Mouse (Mus musculus) thymus, postnatal 0 days (tissue): ENCODE data around the gene Pax5. TPM values are rescaled to one million over a fixed set of nuclear protein-coding genes. Genes with fewer than 3 reads are reported as not detected.

ENCODE experiments used
- DNase-seq: peaks from one replicate; pipeline ENCODE4 v3.0.0-alpha.2; 2015; ENCODE audit warnings: low spot score
- microRNA-seq: library from miRNA; unstranded; fragments of <30 nt; microRNA quantifications from one replicate; pipeline ENCODE4, GENCODE M21; 2016; ENCODE audit warnings: borderline number of aligned reads
- polyA plus RNA-seq: library from polyadenylated mRNA; unstranded; fragments of >200 nt; fragmentation: Nextera tagmentation; extraction: Ambion mirVana; gene quantifications from 2 replicates; pipeline ENCODE4 v1.2.1, GENCODE M21; 2015

Pax5 gene
- polyA plus RNA-seq, 1 experiment from 2014 or later = 0.03 TPM

DNA sequence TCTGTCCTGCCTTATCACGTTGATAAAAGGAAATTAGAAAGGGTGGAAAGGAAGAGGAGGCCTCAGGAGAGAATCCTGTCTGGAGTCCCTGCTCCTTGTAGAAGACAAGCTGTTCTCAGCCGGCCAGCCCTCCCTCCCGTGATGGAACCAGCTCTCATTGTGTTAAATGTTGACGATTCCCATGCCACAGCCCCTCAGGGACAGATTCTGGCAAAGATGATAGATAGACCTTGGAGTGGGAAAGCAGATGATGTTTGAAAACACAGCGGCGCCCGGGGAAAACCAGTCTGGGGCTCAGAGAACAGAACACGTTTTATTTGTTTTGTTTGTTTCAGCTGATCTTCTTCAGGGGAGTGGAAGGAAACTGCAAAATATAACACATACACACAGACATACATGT, 221.6 kb downstream of the Pax5 start:
- DNase-seq = no peak

DNA sequence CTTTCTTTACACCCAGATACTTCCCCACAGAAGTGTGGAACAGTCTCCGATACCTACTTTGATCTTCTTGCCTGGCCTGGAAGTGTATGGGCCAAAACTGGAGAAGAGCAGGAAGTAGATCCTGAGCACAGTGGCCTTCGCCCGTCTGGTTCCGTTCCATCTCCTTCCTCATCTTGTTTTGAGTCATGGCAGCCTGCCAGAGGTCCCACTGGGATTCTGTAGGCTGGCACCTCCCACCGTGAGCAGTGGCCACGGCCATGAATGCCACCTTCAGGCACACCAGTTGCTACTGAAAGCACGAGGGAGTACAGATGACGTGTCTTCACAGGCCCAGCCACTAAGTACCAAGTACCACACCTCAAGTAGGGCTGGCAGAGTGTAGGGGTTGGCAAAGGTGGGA, 222.1 kb downstream of the Pax5 start:
- no peak for DNase-seq

DNA sequence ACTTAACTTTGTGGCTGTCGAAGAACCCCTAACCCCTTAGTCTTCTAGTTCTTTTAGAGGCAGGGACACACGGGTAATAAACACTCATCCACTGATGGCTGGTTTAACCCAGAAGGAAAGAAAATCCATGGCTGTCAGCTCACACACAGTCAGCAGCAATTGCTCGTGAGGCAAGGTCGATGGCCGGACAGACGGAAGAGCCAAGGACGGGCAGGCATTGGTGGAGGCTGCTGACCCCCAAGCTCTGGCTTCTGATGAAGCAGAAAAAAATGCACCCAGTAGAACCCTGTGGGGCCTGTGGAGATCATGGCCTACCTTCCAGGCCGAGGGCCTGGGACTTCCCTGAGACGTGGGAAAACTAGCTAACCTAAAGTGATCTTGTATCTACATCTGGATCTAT, 227.4 kb downstream of the Pax5 start:
- no peak for DNase-seq

DNA sequence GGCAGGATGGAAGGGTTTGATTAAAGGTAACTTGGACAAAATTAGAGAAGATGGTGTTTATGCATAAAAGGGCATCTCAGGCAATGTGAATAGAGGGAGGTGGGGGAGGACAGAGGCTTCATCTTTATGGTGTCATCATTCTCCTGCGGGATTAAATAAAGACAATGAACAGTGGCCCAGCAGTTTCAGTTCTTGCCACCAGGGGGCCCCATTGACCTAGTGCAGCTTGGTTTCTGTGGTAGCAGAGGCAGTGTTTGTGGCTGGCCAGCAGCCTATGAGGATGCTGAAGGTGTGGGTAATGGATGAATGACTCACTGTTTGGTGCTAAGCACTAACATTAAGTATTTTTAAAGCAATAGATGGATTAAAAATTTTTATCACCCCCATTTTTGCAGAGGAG, 230.5 kb downstream of the Pax5 start:
- DNase-seq = no peak

Small RNA genes lying within 50 kb of the gene (microRNA-seq; reads per million reads assigned to microRNA genes)
- gene Mir5120 = not detected

Other genes starting within 250 kb of the Pax5 start
- 49.7 and 65.8 TPM in 2 replicates for gene Zcchc7, start 45.4 kb upstream of the Pax5 start, polyA plus RNA-seq